Mouse (Mus musculus): ENCODE results near the gene Prkg1. TPM values are rescaled to one million over a fixed set of nuclear protein-coding genes. Genes with fewer than 3 reads are reported as not detected.
A peak's percentile ranks its signal among the peaks of the same experiment; 100 is the strongest.

Gene Prkg1
- total and polyA plus RNA-seq, 2 experiments from 2014 or later = 5.1 to 9.9 TPM

DNA sequence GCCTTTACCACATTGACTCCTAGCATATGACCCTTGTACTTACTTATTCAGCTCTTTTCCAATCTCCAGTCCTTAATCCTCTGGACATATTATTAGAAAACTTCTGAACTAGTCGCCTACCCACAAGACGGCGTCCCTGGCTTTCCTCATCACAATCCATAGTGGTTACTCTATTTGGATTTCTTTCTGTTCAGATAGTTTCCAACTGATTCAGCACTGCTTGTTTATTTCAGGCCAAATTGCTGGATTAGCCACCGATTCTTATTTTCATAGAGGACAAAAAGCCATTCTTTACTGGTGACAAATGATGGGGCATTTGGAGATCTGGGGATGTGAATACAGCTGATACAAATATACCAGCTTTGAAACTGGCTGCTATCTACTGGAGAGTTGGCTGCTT is 267.4 kb downstream of the Prkg1 start:
- WGBS = 72% methylated on average over 4 of the region's 4 CpGs
- no peaks in the 10 kb centered on the region for H3K36me3 ChIP-seq (ENCODE audit: insufficient read depth, low read length)
- no peak for ATAC-seq (ENCODE audit: low FRiP score)

DNA sequence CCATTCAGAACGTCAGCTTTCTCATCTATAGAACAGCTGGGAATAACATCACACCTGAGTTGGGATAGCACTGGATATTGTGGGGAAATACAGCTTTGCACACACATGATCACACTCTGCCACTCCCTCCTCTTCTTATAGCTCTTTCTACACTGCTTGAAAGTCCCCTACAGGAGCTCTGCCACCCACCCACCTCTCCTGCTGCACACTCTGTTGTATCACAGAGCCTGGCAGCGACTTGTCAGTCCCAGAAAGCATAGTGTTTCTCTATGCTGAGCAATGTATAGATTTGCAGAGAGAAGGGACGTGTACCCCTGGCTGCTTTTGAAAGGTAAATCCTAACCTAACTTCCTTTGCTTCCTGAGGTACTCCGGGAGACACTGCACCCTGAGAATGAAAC is 275.2 kb downstream of the Prkg1 start:
- ATAC-seq (ENCODE audit: low FRiP score) = no peak

More for the DNA sequence above, 267.4 kb downstream of the Prkg1 start:
- Histone ChIP-seq H3K9ac (replicated peaks; ENCODE audit: low read length, poor library complexity, severe bottlenecking) (no peak overlapping the region), H3K27ac (ENCODE audit: low read depth, low read length) (no peak overlapping the region), H3K4me1 (ENCODE audit: insufficient read depth, low read length) (no peaks in the 10 kb centered on the region), H3K4me2 (ENCODE audit: low read depth, low read length, poor library complexity, severe bottlenecking) (no peak overlapping the region), H3K9me3 (ENCODE audit: low read length) (no peaks in the 10 kb centered on the region), H3K4me3 (ENCODE audit: low read depth, low read length) (no peak overlapping the region), H3K27me3 (ENCODE audit: insufficient read depth, low read length) (no peaks in the 10 kb centered on the region)
- no peak for DNase-seq (ENCODE audit: low spot score)
- TF ChIP-seq CTCF (IDR thresholded peaks at IDR 0.05) = no peak

DNA sequence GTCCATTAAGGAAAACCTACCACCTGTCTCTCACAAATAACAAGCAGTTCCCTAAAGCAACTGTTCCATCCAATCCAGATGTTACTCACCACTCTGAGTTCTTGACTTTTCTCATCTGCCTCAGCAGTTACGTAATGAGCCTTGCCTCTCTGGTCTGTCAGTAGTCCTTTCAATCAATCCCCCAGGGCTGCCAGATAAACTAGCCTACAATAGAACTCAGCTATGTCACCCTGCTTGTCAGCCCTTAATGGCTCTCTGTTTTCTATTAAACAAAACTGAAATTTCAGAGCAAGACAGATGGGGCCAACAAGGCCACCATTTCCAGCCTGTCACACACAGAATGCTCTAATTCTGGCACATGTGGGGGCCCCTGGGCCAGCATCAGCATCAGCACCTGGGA is 293.1 kb downstream of the Prkg1 start:
- no peak overlapping the region for H3K4me2 ChIP-seq (ENCODE audit: low read depth, low read length, poor library complexity, severe bottlenecking)
- H3K36me3 ChIP-seq (ENCODE audit: insufficient read depth, low read length) = no peaks in the 10 kb centered on the region
- no peaks in the 10 kb centered on the region for H3K27me3 ChIP-seq (ENCODE audit: insufficient read depth, low read length)
- no peak overlapping the region for H3K9ac ChIP-seq (replicated peaks; ENCODE audit: low read length, poor library complexity, severe bottlenecking)
- H3K27ac ChIP-seq (ENCODE audit: low read depth, low read length) = no peak overlapping the region
- no peaks in the 10 kb centered on the region for H3K9me3 ChIP-seq (ENCODE audit: low read length)
- H3K4me1 ChIP-seq (ENCODE audit: insufficient read depth, low read length) = no peaks in the 10 kb centered on the region
- H3K4me3 ChIP-seq (ENCODE audit: low read depth, low read length) = no peak overlapping the region
- 66% methylated on average over 1 of the region's 1 CpGs for WGBS
- no peak for TF ChIP-seq CTCF (IDR thresholded peaks at IDR 0.05)
- peak; percentile 17 for DNase-seq (ENCODE audit: low spot score)
- ATAC-seq (ENCODE audit: low FRiP score) = no peak

More for the DNA sequence above, 275.2 kb downstream of the Prkg1 start:
- Histone ChIP-seq H3K36me3 (ENCODE audit: insufficient read depth, low read length) (no peaks in the 10 kb centered on the region), H3K27ac (ENCODE audit: low read depth, low read length) (no peak overlapping the region), H3K9me3 (ENCODE audit: low read length) (no peaks in the 10 kb centered on the region), H3K4me3 (ENCODE audit: low read depth, low read length) (no peak overlapping the region), H3K4me1 (ENCODE audit: insufficient read depth, low read length) (no peaks in the 10 kb centered on the region), H3K4me2 (ENCODE audit: low read depth, low read length, poor library complexity, severe bottlenecking) (no peak overlapping the region), H3K9ac (replicated peaks; ENCODE audit: low read length, poor library complexity, severe bottlenecking) (no peak overlapping the region), H3K27me3 (ENCODE audit: insufficient read depth, low read length) (no peaks in the 10 kb centered on the region)
- no peak for TF ChIP-seq CTCF (IDR thresholded peaks at IDR 0.05)
- WGBS = 85% methylated on average over 4 of the region's 4 CpGs
- DNase-seq (ENCODE audit: low spot score) = no peak

DNA sequence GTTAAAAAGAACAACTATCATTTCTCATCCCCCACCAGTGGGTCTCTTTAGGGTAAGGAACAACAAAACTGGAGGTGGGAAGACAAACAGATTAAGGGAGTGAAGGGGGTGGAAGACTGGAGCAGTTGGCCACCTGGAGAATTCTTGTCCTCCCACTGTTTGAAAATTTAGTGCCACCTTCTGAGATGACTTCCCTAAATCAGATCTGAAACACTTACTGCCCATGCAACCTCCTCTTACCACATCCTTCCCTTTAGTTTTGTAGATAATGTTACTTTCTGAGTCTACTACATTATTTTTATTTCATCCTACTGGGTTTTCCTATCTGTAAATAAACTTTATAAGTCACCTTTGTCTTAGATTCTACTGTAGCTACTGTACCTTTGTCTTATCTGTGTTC is 304.6 kb downstream of the Prkg1 start:
- Histone ChIP-seq H3K4me2 (ENCODE audit: low read depth, low read length, poor library complexity, severe bottlenecking) (no peak overlapping the region), H3K27ac (ENCODE audit: low read depth, low read length) (no peak overlapping the region), H3K36me3 (ENCODE audit: insufficient read depth, low read length) (no peaks in the 10 kb centered on the region), H3K27me3 (ENCODE audit: insufficient read depth, low read length) (no peaks in the 10 kb centered on the region), H3K4me3 (ENCODE audit: low read depth, low read length) (no peak overlapping the region), H3K9ac (replicated peaks; ENCODE audit: low read length, poor library complexity, severe bottlenecking) (no peak overlapping the region), H3K9me3 (ENCODE audit: low read length) (no peaks in the 10 kb centered on the region), H3K4me1 (ENCODE audit: insufficient read depth, low read length) (no peaks in the 10 kb centered on the region)
- ATAC-seq (ENCODE audit: low FRiP score) (no peak), DNase-seq (ENCODE audit: low spot score) (no peak)
- TF ChIP-seq CTCF (IDR thresholded peaks at IDR 0.05) = no peak

DNA sequence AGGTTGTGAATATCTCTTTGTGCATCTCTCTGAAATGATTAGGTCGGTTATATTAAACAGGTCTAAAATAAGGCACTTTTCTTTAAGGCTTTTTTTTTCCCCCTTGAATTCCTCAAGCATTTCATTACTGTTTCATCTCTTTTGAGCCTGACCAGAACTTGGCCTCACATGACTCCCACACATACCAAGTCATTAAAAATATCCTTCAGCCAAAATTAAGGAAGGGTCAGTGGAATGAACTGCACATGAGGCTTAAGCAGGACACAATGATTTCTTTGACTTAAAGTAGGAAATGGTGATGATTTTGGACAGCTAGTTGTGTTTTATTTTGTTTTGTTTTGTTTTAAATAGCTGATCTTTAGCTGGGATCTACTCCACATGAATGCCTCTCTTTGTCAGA is 320.7 kb downstream of the Prkg1 start:
- WGBS = 76% methylated on average over 1 of the region's 1 CpGs
- ATAC-seq (ENCODE audit: low FRiP score) (no peak), DNase-seq (ENCODE audit: low spot score) (no peak)
- TF ChIP-seq CTCF (IDR thresholded peaks at IDR 0.05) = no peak
- no peak overlapping the region for H3K9ac ChIP-seq (replicated peaks; ENCODE audit: low read length, poor library complexity, severe bottlenecking)
- no peak overlapping the region for H3K27ac ChIP-seq (ENCODE audit: low read depth, low read length)
- no peaks in the 10 kb centered on the region for H3K27me3 ChIP-seq (ENCODE audit: insufficient read depth, low read length)
- H3K4me2 ChIP-seq (ENCODE audit: low read depth, low read length, poor library complexity, severe bottlenecking) = no peak overlapping the region
- H3K4me1 ChIP-seq (ENCODE audit: insufficient read depth, low read length) = no peaks in the 10 kb centered on the region
- H3K4me3 ChIP-seq (ENCODE audit: low read depth, low read length) = no peak overlapping the region
- no peaks in the 10 kb centered on the region for H3K36me3 ChIP-seq (ENCODE audit: insufficient read depth, low read length)
- no peaks in the 10 kb centered on the region for H3K9me3 ChIP-seq (ENCODE audit: low read length)

DNA sequence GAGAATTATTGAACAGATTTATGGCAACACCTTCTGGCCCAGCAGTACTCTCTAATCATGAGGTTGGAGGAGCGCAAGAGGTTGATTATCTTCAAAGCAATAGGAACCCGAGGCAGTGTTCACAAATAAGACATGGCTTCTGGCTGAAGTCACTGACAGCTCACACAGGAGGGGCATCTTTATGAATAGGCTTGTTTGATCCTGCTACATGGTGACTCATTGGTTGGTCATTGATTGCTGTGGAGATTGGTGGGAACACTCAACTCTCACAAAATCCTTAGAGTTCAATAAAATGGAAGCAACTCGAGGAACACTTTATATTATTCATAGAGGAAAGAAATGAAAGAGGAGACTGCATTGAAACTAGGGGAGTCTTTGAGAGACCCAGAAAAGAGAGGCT is 322.5 kb downstream of the Prkg1 start:
- TF ChIP-seq CTCF (IDR thresholded peaks at IDR 0.05) = no peak
- no peak overlapping the region for H3K4me3 ChIP-seq (ENCODE audit: low read depth, low read length)
- WGBS = 61% methylated on average over 3 of the region's 3 CpGs
- DNase-seq (ENCODE audit: low spot score) (no peak), ATAC-seq (ENCODE audit: low FRiP score) (no peak)
- H3K9ac ChIP-seq (replicated peaks; ENCODE audit: low read length, poor library complexity, severe bottlenecking) = no peak overlapping the region
- no peaks in the 10 kb centered on the region for H3K27me3 ChIP-seq (ENCODE audit: insufficient read depth, low read length)
- no peaks in the 10 kb centered on the region for H3K36me3 ChIP-seq (ENCODE audit: insufficient read depth, low read length)
- H3K4me2 ChIP-seq (ENCODE audit: low read depth, low read length, poor library complexity, severe bottlenecking) = no peak overlapping the region
- no peak overlapping the region for H3K27ac ChIP-seq (ENCODE audit: low read depth, low read length)
- H3K4me1 ChIP-seq (ENCODE audit: insufficient read depth, low read length) = no peaks in the 10 kb centered on the region
- no peaks in the 10 kb centered on the region for H3K9me3 ChIP-seq (ENCODE audit: low read length)

All from midbrain, postnatal 0 days (tissue).